Mouse (Mus musculus): Measurements from ENCODE around the gene Lmf1. TPM values are rescaled to one million over a fixed set of nuclear protein-coding genes. Genes with fewer than 3 reads are reported as not detected.

The Lmf1 gene
- total and polyA plus RNA-seq, 3 experiments, result 28.7 to 33.5 (median 32.7) TPM

DNA sequence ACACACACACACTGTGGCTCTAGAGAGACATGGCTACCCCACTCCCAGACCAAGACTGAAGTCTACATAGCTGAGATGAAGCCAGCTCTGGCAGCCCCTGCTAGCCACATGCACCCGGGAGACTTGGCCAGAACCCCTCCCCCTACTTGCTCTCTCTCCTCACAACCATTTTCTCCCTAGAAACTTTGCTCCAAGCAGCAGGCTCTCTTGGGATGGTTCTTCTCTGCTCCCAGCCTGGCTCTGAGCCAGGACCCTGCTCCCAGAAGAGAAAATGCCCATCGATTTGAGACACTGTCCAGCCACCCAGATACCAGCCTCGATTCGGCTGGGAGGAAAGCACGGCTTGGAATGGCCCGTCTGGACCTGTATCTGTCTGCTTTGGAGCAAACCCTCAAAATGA, 13.6 kb upstream of the Lmf1 start:
- WGBS, result 21% methylated on average over 6 of the region's 6 CpGs
- Histone ChIP-seq H3K79me2 (replicated peaks; ENCODE audit: control insufficient read depth, insufficient read depth, low read length) (no peaks in the 10 kb centered on the region), H3K27me3 (ENCODE audit: control insufficient read depth, insufficient read depth, low read length) (peaks cover 4% of the 10 kb centered on the region), H3K4me3 (no peak overlapping the region), H3K9ac (ENCODE audit: low read depth, low read length) (no peak overlapping the region), H3K4me1 (ENCODE audit: control insufficient read depth, insufficient read depth, low read length) (peaks cover 2% of the 10 kb centered on the region; the same call in 1 of the 2 replicates), H3K36me3 (ENCODE audit: control insufficient read depth, insufficient read depth, low read length) (no peaks in the 10 kb centered on the region), H3K27ac (no peak overlapping the region)
- intact Hi-C loops (cut with DNase I), result loop anchor here (5.0 kb wide), 1 partner anchor 237 kb away; no protein-coding TSS in a partner anchor
- no peak for DNase-seq
- TF ChIP-seq CTCF (IDR thresholded peaks at IDR 0.05) (no peak), POLR2A (IDR thresholded peaks at IDR 0.05; ENCODE audit: insufficient read depth, low read depth, low read length) (no peak), EP300 (IDR thresholded peaks at IDR 0.05; ENCODE audit: insufficient read depth, low read depth, low read length) (no peak)

GRCm38 (mm10) chr17:25565860-25566600, 12.9 kb upstream of the Lmf1 start:
- 69% methylated on average over 17 of the region's 17 CpGs for WGBS
- no peaks in the 10 kb centered on the region for H3K36me3 ChIP-seq (ENCODE audit: control insufficient read depth, insufficient read depth, low read length)
- intact Hi-C loops (cut with DNase I), result loop anchor here (5.0 kb wide), 1 partner anchor 236 kb away; no protein-coding TSS in a partner anchor
- H3K79me2 ChIP-seq (replicated peaks; ENCODE audit: control insufficient read depth, insufficient read depth, low read length), result no peaks in the 10 kb centered on the region
- H3K9ac ChIP-seq (ENCODE audit: low read depth, low read length), result no peak overlapping the region
- peaks cover 2% of the 10 kb centered on the region; the same call in 1 of the 2 replicates for H3K4me1 ChIP-seq (ENCODE audit: control insufficient read depth, insufficient read depth, low read length)
- no peak for DNase-seq
- TF ChIP-seq POLR2A (IDR thresholded peaks at IDR 0.05; ENCODE audit: insufficient read depth, low read depth, low read length) (no peak), CTCF (IDR thresholded peaks at IDR 0.05) (no peak), EP300 (IDR thresholded peaks at IDR 0.05; ENCODE audit: insufficient read depth, low read depth, low read length) (no peak)
- H3K27me3 ChIP-seq (ENCODE audit: control insufficient read depth, insufficient read depth, low read length), result peaks cover 8% of the 10 kb centered on the region
- no peak overlapping the region for H3K27ac ChIP-seq
- no peak overlapping the region for H3K4me3 ChIP-seq

DNA sequence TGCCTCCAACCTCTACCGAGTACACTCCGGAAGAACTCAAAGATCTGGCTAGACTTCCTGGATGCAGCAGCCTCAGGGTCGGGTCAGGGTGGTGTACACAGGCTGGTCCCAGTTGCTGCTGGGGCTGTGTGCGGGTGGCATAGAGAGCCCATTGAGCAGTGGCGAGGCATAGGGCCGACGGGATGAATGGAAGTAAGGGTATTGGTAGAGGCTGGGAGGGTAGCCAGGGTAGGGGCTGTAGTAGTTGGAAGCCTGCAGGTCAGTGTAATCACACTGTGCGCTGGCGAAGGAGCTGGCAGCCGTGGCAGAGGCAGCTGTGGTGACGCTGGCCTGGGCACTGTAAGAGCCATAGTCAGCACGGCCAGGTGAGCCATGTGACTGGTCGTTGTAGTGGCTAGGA, 11.6 kb upstream of the Lmf1 start:
- TF ChIP-seq CTCF (IDR thresholded peaks at IDR 0.05) (no peak), POLR2A (IDR thresholded peaks at IDR 0.05; ENCODE audit: insufficient read depth, low read depth, low read length) (no peak), EP300 (IDR thresholded peaks at IDR 0.05; ENCODE audit: insufficient read depth, low read depth, low read length) (no peak)
- DNase-seq, result no peak
- H3K79me2 ChIP-seq (replicated peaks; ENCODE audit: control insufficient read depth, insufficient read depth, low read length), result no peaks in the 10 kb centered on the region
- peaks cover 2% of the 10 kb centered on the region; the same call in 1 of the 2 replicates for H3K4me1 ChIP-seq (ENCODE audit: control insufficient read depth, insufficient read depth, low read length)
- no peak overlapping the region for H3K27ac ChIP-seq
- H3K36me3 ChIP-seq (ENCODE audit: control insufficient read depth, insufficient read depth, low read length), result no peaks in the 10 kb centered on the region
- intact Hi-C loops (cut with DNase I), result loop anchor here (5.0 kb wide), 1 partner anchor 235 kb away; no protein-coding TSS in a partner anchor
- no peak overlapping the region for H3K9ac ChIP-seq (ENCODE audit: low read depth, low read length)
- peaks cover 8% of the 10 kb centered on the region for H3K27me3 ChIP-seq (ENCODE audit: control insufficient read depth, insufficient read depth, low read length)
- 76% methylated on average over 13 of the region's 13 CpGs for WGBS
- no peak overlapping the region for H3K4me3 ChIP-seq

- Histone ChIP-seq H3K4me3 (no peak overlapping the region), H3K36me3 (ENCODE audit: control insufficient read depth, insufficient read depth, low read length) (no peaks in the 10 kb centered on the region), H3K79me2 (replicated peaks; ENCODE audit: control insufficient read depth, insufficient read depth, low read length) (no peaks in the 10 kb centered on the region), H3K27ac (no peak overlapping the region), H3K27me3 (ENCODE audit: control insufficient read depth, insufficient read depth, low read length) (peaks cover 8% of the 10 kb centered on the region), H3K9ac (ENCODE audit: low read depth, low read length) (no peak overlapping the region), H3K4me1 (ENCODE audit: control insufficient read depth, insufficient read depth, low read length) (peaks cover 2% of the 10 kb centered on the region; the same call in 1 of the 2 replicates)
- intact Hi-C loops (cut with DNase I), result loop anchor here (2.0 to 5.0 kb wide), 2 partner anchors 131 to 235 kb away; no protein-coding TSS in a partner anchor
- peak in 1 of 2 experiments; percentile 73 for DNase-seq
- WGBS, result 26% methylated on average over 14 of the region's 14 CpGs
- TF ChIP-seq EP300 (IDR thresholded peaks at IDR 0.05; ENCODE audit: insufficient read depth, low read depth, low read length) (no peak), CTCF (IDR thresholded peaks at IDR 0.05) (peak; percentile 80), POLR2A (IDR thresholded peaks at IDR 0.05; ENCODE audit: insufficient read depth, low read depth, low read length) (no peak)
Observed at GRCm38 (mm10) chr17:25567745-25568144, 11.1 kb upstream of the Lmf1 start.

DNA sequence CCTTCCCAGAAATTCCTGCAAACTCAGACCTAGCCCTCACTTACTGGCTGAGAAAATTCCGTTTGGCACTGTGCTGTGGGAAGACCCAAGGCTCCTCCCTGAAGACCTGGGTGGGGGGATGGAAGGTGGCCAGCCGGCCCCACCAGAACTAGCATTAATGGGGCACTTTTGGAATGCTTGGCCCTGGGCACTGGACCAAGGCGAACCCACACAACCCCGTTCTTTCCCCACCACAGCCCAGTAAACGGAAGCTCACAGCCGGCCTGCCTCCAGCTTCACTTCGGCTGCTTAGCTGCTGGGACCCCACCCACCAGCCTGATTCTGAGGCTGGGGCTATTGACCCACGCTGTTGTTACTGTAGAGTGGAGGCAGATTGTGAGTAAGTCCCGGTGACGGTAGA, 10.7 kb upstream of the Lmf1 start:
- Histone ChIP-seq H3K36me3 (ENCODE audit: control insufficient read depth, insufficient read depth, low read length) (no peaks in the 10 kb centered on the region), H3K9ac (ENCODE audit: low read depth, low read length) (no peak overlapping the region), H3K27ac (no peak overlapping the region), H3K4me3 (no peak overlapping the region), H3K27me3 (ENCODE audit: control insufficient read depth, insufficient read depth, low read length) (peaks cover 8% of the 10 kb centered on the region), H3K79me2 (replicated peaks; ENCODE audit: control insufficient read depth, insufficient read depth, low read length) (no peaks in the 10 kb centered on the region), H3K4me1 (ENCODE audit: control insufficient read depth, insufficient read depth, low read length) (peaks cover 2% of the 10 kb centered on the region; the same call in 1 of the 2 replicates)
- intact Hi-C loops (cut with DNase I), result loop anchor here (2.0 to 5.0 kb wide), 2 partner anchors 131 to 234 kb away; no protein-coding TSS in a partner anchor
- WGBS, result 48% methylated on average over 10 of the region's 10 CpGs
- no peak for TF ChIP-seq EP300 (IDR thresholded peaks at IDR 0.05; ENCODE audit: insufficient read depth, low read depth, low read length)
- no peak for TF ChIP-seq CTCF (IDR thresholded peaks at IDR 0.05)
- no peak for TF ChIP-seq POLR2A (IDR thresholded peaks at IDR 0.05; ENCODE audit: insufficient read depth, low read depth, low read length)
- DNase-seq, result no peak

DNA sequence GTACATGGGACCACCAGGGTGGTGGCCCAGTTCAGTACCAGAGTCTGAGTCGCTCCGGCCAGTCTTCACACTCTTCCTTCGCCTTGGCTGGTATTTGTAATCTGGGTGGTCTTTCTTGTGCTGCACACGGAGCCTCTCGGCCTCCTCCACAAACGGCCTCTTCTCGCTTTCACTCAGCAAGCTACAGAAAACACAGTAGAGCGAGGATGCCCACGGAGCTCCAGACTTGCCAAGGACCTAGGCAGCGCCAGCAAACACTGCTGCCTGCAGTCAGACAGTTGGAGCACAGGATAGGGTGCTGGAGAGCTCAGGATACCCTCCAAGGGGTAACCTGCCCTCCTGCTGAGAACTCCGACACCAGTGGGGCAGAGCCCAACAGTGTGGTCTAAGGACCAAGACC, 10.0 kb upstream of the Lmf1 start:
- Histone ChIP-seq H3K4me1 (ENCODE audit: control insufficient read depth, insufficient read depth, low read length) (peaks cover 2% of the 10 kb centered on the region; the same call in 1 of the 2 replicates), H3K9ac (ENCODE audit: low read depth, low read length) (no peak overlapping the region), H3K4me3 (no peak overlapping the region), H3K79me2 (replicated peaks; ENCODE audit: control insufficient read depth, insufficient read depth, low read length) (no peaks in the 10 kb centered on the region), H3K27ac (no peak overlapping the region), H3K36me3 (ENCODE audit: control insufficient read depth, insufficient read depth, low read length) (no peaks in the 10 kb centered on the region), H3K27me3 (ENCODE audit: control insufficient read depth, insufficient read depth, low read length) (peaks cover 8% of the 10 kb centered on the region)
- TF ChIP-seq EP300 (IDR thresholded peaks at IDR 0.05; ENCODE audit: insufficient read depth, low read depth, low read length), result no peak
- no peak for TF ChIP-seq POLR2A (IDR thresholded peaks at IDR 0.05; ENCODE audit: insufficient read depth, low read depth, low read length)
- no peak for TF ChIP-seq CTCF (IDR thresholded peaks at IDR 0.05)
- intact Hi-C loops (cut with DNase I), result loop anchor here (2.0 to 5.0 kb wide), 2 partner anchors 130 to 233 kb away; no protein-coding TSS in a partner anchor
- no peak for DNase-seq
- 86% methylated on average over 11 of the region's 11 CpGs for WGBS

Measured in heart, adult 2 months (tissue).